Mouse (Mus musculus) induced T-regulatory cell, adult 2 months (primary cell): ENCODE data around the gene Otud7b.
A peak's percentile ranks its signal among the peaks of the same experiment; 100 is the strongest.
"Not testable (repeated sequence)": the region's sequence is repeated elsewhere in the genome, so short reads cannot be mapped to it uniquely, and the experiment has no call there.

Experiments
- DNase-seq: peaks from one replicate; pipeline ENCODE4 v3.0.0-alpha.2; 2012; ENCODE audit warnings: low read depth

The Otud7b gene

GRCm38 (mm10) chr3:96179531-96179930 is 75.2 kb downstream of the Otud7b start:
- DNase-seq, result no peak

DNA sequence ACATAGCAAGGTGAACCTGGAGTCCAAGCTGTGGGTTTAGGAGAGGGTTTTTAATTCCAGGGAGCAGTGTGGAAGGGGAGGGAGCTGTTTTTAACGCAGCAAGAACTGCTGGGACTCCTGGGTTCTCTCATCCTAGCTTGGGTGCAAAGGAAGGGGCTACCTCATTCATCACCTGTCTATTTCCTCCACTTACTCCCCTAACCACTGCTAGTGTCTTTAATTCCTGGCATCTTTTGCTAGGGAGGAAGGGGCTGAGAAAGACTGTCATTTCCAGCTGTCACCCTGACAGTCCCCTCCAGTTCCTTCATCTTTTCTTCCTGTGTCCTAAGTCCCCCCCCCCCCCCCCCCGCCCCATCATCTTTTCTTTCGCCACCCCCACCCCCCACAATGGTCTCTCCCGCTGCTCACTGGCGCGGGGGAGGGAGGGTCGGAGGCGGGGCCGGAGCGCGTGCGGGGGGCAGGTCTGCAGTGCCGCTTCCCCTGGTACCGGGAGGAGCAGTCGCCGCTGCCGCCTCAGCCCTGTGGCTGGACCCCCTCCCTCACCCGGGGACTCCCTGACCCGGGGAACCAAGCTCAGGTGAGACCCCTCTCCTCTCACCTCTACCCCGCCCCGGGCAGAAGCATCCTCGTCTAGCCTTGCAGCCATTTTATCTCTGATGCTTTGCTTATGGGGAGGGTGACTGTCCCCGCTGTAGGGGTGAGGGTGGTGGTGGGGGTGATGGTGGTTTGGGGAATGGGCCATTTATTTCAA is 76.6 kb downstream of the Otud7b start, which contains the start of gene Sv2a:
Gene Sv2a (plus strand): TSS at position 425 of the 751 bp plus-strand sequence.
- DNase-seq, result peak; percentile 72

- DNase-seq, result no peak
These were observed 77.4 kb downstream of the Otud7b start for GRCm38 (mm10) chr3:96181510-96182381.

- no peak for DNase-seq
These were observed 78.1 kb downstream of the Otud7b start for GRCm38 (mm10) chr3:96182382-96182776.

DNA sequence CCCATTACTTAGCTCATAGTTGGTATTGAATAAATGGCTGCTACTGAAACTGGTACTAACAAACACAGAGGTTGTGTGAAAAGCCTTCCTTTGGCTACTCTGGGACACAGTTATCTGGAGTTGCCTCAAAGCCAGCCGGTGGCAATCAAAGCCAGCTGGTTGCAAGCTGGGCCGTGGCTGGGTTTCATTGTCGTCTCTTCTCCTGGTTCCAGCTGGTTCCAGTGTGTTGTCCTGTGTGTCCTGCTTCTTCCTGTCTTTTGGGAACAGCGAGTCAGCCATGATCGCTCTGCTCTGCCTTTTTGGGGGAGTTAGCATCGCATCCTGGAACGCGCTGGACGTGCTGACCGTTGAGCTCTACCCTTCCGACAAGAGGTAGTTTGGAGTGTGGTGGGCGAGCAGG is 88.7 kb downstream of the Otud7b start:
- no peak for DNase-seq

DNA sequence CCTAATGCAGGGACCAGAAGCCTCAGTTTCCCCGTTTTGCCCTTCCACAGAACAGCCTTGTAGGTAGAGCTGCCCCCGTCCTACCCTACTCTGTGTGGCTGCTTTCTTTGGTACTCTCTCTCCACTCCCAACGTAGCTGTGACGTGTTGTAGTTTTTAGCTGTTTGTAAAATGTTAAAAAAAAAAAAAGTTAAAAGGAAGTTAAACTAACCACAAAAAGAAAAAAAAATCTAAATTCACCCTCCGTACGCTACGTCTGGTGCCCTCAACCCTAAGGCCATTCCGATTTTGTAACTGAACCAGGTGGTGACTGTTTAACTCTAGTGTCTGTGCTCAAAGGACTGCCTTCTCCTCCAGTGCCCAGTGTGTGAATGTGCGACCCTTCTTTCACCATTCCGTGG is 90.6 kb downstream of the Otud7b start:
- DNase-seq, result peak; percentile 59

- peak; percentile 27 for DNase-seq
These were observed 91.4 kb downstream of the Otud7b start for GRCm38 (mm10) chr3:96195616-96196313.

DNA sequence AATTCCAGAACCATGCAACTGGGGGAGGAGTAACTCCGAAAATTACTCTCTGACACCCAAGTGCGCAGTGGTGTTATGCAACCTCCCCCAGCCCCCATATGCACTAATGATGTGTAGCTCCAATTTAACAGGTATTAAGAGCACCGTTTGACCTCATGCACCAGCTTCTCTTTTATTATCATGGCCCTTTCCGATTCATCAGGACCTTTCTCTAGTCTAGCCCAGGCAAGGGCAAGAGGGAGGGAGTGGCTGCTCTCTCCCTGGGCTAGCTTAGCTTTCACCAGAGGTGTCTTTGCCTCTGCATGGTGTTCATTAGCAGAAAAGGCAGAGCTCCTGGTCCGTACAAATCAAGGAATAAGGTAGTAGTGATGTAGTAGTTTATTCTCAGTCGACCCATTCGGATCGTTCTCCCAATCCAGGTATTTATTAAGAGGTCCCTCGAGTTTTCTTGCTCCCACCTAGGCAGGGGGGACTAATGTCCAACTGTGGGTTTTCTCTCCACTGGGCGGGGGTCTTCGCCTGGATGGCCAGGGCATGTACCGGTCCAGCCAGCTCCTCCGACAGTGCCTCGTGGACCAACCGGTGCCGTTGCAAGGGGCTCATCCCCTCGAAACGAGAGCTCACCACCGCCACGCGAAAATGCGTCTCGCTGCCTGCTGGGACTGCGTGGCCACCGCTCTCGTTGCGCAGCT is 92.3 kb downstream of the Otud7b start:
- peak; percentile 43 for DNase-seq

- DNase-seq, result peak; percentile 92
These were observed 92.9 kb downstream of the Otud7b start for GRCm38 (mm10) chr3:96197129-96197749.

DNA sequence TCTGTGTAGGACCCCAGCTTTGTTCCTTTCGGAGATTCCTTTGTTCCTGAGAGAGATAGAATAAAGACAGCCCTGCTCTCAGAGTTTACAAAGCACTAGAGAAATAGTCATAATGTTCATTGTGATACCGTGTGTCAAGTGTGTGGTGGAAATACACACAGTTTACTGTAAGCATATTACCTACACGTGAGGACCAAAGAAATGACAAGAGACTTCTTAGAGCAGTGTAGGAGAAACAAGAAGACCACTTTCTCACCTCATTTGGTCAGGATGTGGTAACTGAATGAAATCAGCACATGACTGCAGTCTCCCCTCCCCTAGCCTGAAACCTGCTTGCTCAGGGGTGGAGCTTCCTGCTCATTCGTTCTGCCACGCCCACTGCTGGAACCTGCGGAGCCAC is 93.9 kb downstream of the Otud7b start:
- DNase-seq, result peak; percentile 90

DNA sequence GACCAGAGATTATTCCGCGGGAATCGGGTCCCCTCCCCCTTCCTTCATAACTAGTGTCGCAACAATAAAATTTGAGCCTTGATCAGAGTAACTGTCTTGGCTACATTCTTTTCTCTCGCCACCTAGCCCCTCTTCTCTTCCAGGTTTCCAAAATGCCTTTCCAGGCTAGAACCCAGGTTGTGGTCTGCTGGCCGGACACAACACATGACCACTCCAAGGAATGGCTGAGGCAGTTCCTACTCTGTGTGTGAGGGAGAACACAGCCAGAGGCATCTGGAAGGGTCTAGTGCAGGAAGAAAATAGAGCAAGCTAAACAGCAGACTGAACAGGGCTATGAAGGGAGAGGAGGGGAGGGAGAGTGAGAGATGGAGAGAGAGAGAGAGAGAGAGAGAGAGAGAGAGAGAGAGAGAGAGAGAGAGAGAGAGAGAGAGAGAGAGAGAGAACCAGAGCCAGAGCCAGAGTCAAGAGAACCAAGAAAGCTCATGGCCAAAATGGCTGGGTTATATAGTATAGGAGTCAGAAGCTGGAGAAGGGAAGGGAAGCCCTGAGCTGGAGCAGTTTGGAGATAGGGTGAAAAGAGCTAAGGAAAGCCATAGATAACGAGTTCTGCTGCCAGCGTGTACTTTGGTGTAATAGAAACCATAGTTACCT is 94.4 kb downstream of the Otud7b start:
- DNase-seq, result not testable (repeated sequence)

- DNase-seq, result no peak
These were observed 95.4 kb downstream of the Otud7b start for GRCm38 (mm10) chr3:96199731-96200130.

GRCm38 (mm10) chr3:96207819-96208218 is 103.5 kb downstream of the Otud7b start:
- peak; percentile 25 for DNase-seq

- DNase-seq, result no peak
These were observed 104.9 kb downstream of the Otud7b start for GRCm38 (mm10) chr3:96209242-96209641.
